Mouse (Mus musculus) ES-Bruce4 (cell line): Measurements from ENCODE around the gene Slc41a3.

ENCODE experiments used
- EP300 ChIP-seq: IDR thresholded peaks from 2 replicates; pipeline ENCODE4 v1.6.1; 2011; ENCODE audit warnings: low read depth, low read length; ENCODE audit not compliant: insufficient read depth
- POLR2A ChIP-seq: IDR thresholded peaks from one replicate; pipeline ENCODE4 v1.8.1; 2011; ENCODE audit warnings: low read length; ENCODE audit not compliant: insufficient read depth

- TF ChIP-seq POLR2A, result no peak
- TF ChIP-seq EP300, result no peak
These were observed 1.4 kb upstream of the Slc41a3 start for GRCm38 (mm10) chr6:90603126-90603525.
